Mouse (Mus musculus) stomach, postnatal 0 days (tissue): ENCODE results near the gene Nphs1.

Experiments used
- CTCF ChIP-seq: IDR thresholded peaks from 2 replicates; pipeline ENCODE4 v1.5.1; 2016; ENCODE audit warnings: antibody characterized with exemption, low read depth, mild to moderate bottlenecking, moderate library complexity
- EP300 ChIP-seq: optimal IDR thresholded peaks from 2 replicates; pipeline ENCODE3; 2016; ENCODE audit warnings: antibody characterized with exemption

DNA sequence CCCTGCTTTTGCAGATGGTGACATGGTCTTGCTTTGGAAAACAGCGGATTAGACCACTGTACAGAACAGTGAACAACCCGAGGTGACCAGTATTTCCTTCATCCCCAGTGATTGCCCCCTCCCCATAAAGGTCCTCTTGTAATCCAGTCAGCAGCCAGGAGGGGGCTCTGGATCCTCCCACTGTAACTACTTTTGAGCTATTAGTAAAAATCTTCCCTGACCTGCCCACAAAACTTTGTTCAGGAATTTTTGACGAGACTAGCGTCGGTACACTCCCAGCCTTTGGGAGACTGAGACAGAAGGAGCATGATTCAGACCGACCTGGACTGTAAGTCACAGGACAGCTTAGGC is 32.8 kb downstream of the Nphs1 start:
- TF ChIP-seq CTCF (no peak), EP300 (no peak)
